Mouse (Mus musculus) myocyte (in vitro differentiated cells): ENCODE results near the gene Kcnk1.

ENCODE experiments used
- CEBPB ChIP-seq: IDR thresholded peaks from 2 replicates; pipeline ENCODE4 v1.6.1; 2011; ENCODE audit warnings: mild to moderate bottlenecking, moderate library complexity; ENCODE audit not compliant: poor library complexity, insufficient read depth, severe bottlenecking
- E2F4 ChIP-seq: IDR thresholded peaks from one replicate; pipeline ENCODE4 v1.6.1; 2011; ENCODE audit warnings: mild to moderate bottlenecking, control low read depth, moderate library complexity; ENCODE audit not compliant: insufficient read depth
- MAX ChIP-seq: IDR thresholded peaks from one replicate; pipeline ENCODE4 v1.6.1; 2011; ENCODE audit warnings: low read depth, mild to moderate bottlenecking, control low read depth
- MYOD1 ChIP-seq, 3 experiments: IDR thresholded peaks; one replicate each; pipeline ENCODE4 v1.6.1; 2011; ENCODE audit warnings: control low read depth in 2 of 3, low read depth in 2 of 3, mild to moderate bottlenecking in 2 of 3, moderate library complexity in 1 of 3; ENCODE audit not compliant: insufficient read length in 2 of 3, control insufficient read depth in 1 of 3
- MYOG ChIP-seq, 3 experiments: IDR thresholded peaks; one replicate each; pipeline ENCODE4 v1.6.1; 2011; ENCODE audit warnings: control low read depth in 2 of 3, low read depth in 2 of 3, mild to moderate bottlenecking in 2 of 3; ENCODE audit not compliant: insufficient read length in 2 of 3, control insufficient read depth in 1 of 3, insufficient read depth in 1 of 3
- POLR2A ChIP-seq: IDR thresholded peaks from one replicate; pipeline ENCODE4 v1.6.1; 2011; ENCODE audit warnings: low read depth, mild to moderate bottlenecking, control low read depth, moderate library complexity; ENCODE audit not compliant: insufficient read length
- POLR2AphosphoS2 ChIP-seq: IDR thresholded peaks from one replicate; pipeline ENCODE4 v1.6.1; 2011; ENCODE audit warnings: low read depth, control low read depth; ENCODE audit not compliant: insufficient read length
- REST ChIP-seq: IDR thresholded peaks from one replicate; pipeline ENCODE4 v1.6.1; 2011; ENCODE audit warnings: mild to moderate bottlenecking, control low read depth, moderate library complexity; ENCODE audit not compliant: insufficient read depth, insufficient read length
- TCF12 ChIP-seq: IDR thresholded peaks from one replicate; pipeline ENCODE4 v1.6.1; 2011; ENCODE audit warnings: mild to moderate bottlenecking, control low read depth; ENCODE audit not compliant: poor library complexity, insufficient read depth, severe bottlenecking
- TCF3 ChIP-seq: IDR thresholded peaks from one replicate; pipeline ENCODE4 v1.6.1; 2011; ENCODE audit warnings: low read depth, control low read depth; ENCODE audit not compliant: insufficient read length
- USF1 ChIP-seq: IDR thresholded peaks from one replicate; pipeline ENCODE4 v1.6.1; 2011; ENCODE audit warnings: low read depth, mild to moderate bottlenecking, control low read depth, moderate library complexity

DNA sequence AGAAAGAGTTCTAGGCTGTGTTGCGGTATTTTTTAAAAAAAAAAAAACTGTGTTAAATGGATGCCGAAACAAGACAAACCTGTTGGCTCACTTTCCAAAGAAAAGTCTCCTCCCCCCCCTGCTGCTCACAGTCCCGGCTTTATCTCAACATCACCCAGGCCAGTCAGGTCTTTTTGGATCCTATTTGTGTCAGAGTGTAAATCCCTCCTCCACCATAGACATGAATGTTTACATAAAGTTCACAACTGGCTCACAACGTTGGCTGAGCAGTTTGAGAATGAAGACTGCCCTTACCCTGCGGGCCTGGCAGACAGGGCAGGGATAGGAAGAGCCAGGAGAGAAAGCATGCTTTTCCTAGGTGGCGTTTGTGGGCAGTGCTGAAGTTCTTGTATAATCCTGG is 2.0 kb downstream of the Kcnk1 start:
- TF ChIP-seq POLR2A (no peak), MYOD1 (IDR thresholded peaks at IDR 0.05; ENCODE audit: control insufficient read depth in 1 of 3, insufficient read length in 2 of 3, low read depth in 2 of 3) (no peak), TCF12 (no peak), TCF3 (no peak), USF1 (no peak), CEBPB (no peak), MYOG (IDR thresholded peaks at IDR 0.05; ENCODE audit: control insufficient read depth in 1 of 3, insufficient read depth in 1 of 3, insufficient read length in 2 of 3, low read depth in 2 of 3) (no peak), POLR2AphosphoS2 (no peak), REST (no peak), E2F4 (no peak), MAX (no peak)
